Mouse (Mus musculus) MEL (cell line): ENCODE data around the gene Sri. TPM values are rescaled to one million over a fixed set of nuclear protein-coding genes. Genes with fewer than 3 reads are reported as not detected.

Experiments used
- DNase-seq: peaks from one replicate; pipeline ENCODE4 v3.0.0; 2011; ENCODE audit warnings: low read depth, low spot score
- H3K27ac ChIP-seq: 2 replicates; pipeline ENCODE4 v1.5.1; 2012; ENCODE audit warnings: low read depth, mild to moderate bottlenecking, control low read depth, low read length, moderate library complexity; ENCODE audit not compliant: control insufficient read depth
- H3K27me3 ChIP-seq, 2 experiments: fragments of 150-350 bp in 1 of 2; sonication (generic) in 1 of 2; 2 replicates each; pipeline ENCODE4 v1.6.1; 2012; ENCODE audit warnings: low read length in 2 of 2, mild to moderate bottlenecking in 2 of 2, improper control_type of control experiment in 1 of 2, moderate library complexity in 1 of 2; ENCODE audit not compliant: insufficient read depth in 2 of 2, control insufficient read depth in 1 of 2
- H3K36me3 ChIP-seq, 2 experiments: 2 replicates each; pipeline ENCODE4 v1.6.1; 2012 to 2014; ENCODE audit warnings: low read length in 2 of 2, improper control_type of control experiment in 1 of 2, inconsistent platforms in 1 of 2, mild to moderate bottlenecking in 1 of 2; ENCODE audit not compliant: insufficient read depth in 2 of 2, control insufficient read depth in 1 of 2
- H3K4me1 ChIP-seq, 2 experiments: fragments of 150-350 bp in 1 of 2; sonication (generic) in 1 of 2; 2 replicates each; pipeline ENCODE4 v1.6.1; 2012; ENCODE audit warnings: low read length in 2 of 2, improper control_type of control experiment in 1 of 2, mild to moderate bottlenecking in 1 of 2; ENCODE audit not compliant: insufficient read depth in 2 of 2, control insufficient read depth in 1 of 2
- H3K4me3 ChIP-seq, 2 experiments: fragments of 150-350 bp in 1 of 2; sonication (generic) in 1 of 2; 2 replicates each; pipeline ENCODE4 v1.5.1; 2012; ENCODE audit warnings: low read depth in 2 of 2, low read length in 2 of 2, mild to moderate bottlenecking in 2 of 2, moderate library complexity in 2 of 2, control low read depth in 1 of 2, improper control_type of control experiment in 1 of 2; ENCODE audit not compliant: control insufficient read depth in 1 of 2, insufficient read depth in 1 of 2
- H3K79me2 ChIP-seq: 2 replicates; pipeline ENCODE4 v1.6.1; 2012; ENCODE audit warnings: mild to moderate bottlenecking, low read length, moderate library complexity; ENCODE audit not compliant: control insufficient read depth, poor library complexity, insufficient read depth
- H3K9ac ChIP-seq: 2 replicates; pipeline ENCODE4 v1.6.1; 2012; ENCODE audit warnings: low read depth, mild to moderate bottlenecking, control low read depth, low read length, moderate library complexity; ENCODE audit not compliant: control insufficient read depth, poor library complexity, severe bottlenecking
- H3K9me3 ChIP-seq: fragments of 150-350 bp; sonication (generic); replicated peaks from 2 replicates; pipeline ENCODE4 v1.6.1; 2012; ENCODE audit warnings: mild to moderate bottlenecking, low read length, improper control_type of control experiment, moderate library complexity; ENCODE audit not compliant: insufficient read depth
- CHD1 ChIP-seq: IDR thresholded peaks from 2 replicates; pipeline ENCODE4 v1.6.1; 2012; ENCODE audit warnings: low read depth, mild to moderate bottlenecking, inconsistent platforms, low read length, improper control_type of control experiment
- CHD2 ChIP-seq: IDR thresholded peaks from 2 replicates; pipeline ENCODE4 v1.6.1; 2011; ENCODE audit warnings: low read length, improper control_type of control experiment
- HCFC1 ChIP-seq: IDR thresholded peaks from 2 replicates; pipeline ENCODE4 v1.6.1; 2012; ENCODE audit warnings: low read depth, mild to moderate bottlenecking, inconsistent platforms, low read length, improper control_type of control experiment, moderate library complexity
- JUND ChIP-seq: IDR thresholded peaks from 2 replicates; pipeline ENCODE4 v1.6.1; 2011; ENCODE audit warnings: low read depth, mild to moderate bottlenecking, improper control_type of control experiment, low read length
- MAFK ChIP-seq: IDR thresholded peaks from 2 replicates; pipeline ENCODE4 v1.6.1; 2011; ENCODE audit warnings: low read depth, mild to moderate bottlenecking, low read length, improper control_type of control experiment, borderline replicate concordance
- MAX ChIP-seq: IDR thresholded peaks from 2 replicates; pipeline ENCODE4 v1.6.1; 2011; ENCODE audit warnings: low read length, improper control_type of control experiment
- MAZ ChIP-seq: IDR thresholded peaks from 2 replicates; pipeline ENCODE4 v1.6.1; 2012; ENCODE audit warnings: low read depth, mild to moderate bottlenecking, inconsistent platforms, low read length, improper control_type of control experiment
- NELFE ChIP-seq: IDR thresholded peaks from 2 replicates; pipeline ENCODE4 v1.6.1; 2011; ENCODE audit warnings: low read depth, low read length, improper control_type of control experiment
- NRF1 ChIP-seq: IDR thresholded peaks from 2 replicates; pipeline ENCODE4 v1.6.1; 2014; ENCODE audit warnings: low read depth, mild to moderate bottlenecking, inconsistent platforms, low read length, improper control_type of control experiment, moderate library complexity; ENCODE audit not compliant: poor library complexity, insufficient read depth, severe bottlenecking
- POLR2AphosphoS5 ChIP-seq: IDR thresholded peaks from 2 replicates; pipeline ENCODE4 v1.6.1; 2012; ENCODE audit warnings: low read depth, borderline replicate concordance, mild to moderate bottlenecking, inconsistent platforms, low read length, moderate library complexity, mixed read lengths
- RCOR1 ChIP-seq: IDR thresholded peaks from 2 replicates; pipeline ENCODE4 v1.6.1; 2012; ENCODE audit warnings: low read depth, mild to moderate bottlenecking, inconsistent platforms, low read length, improper control_type of control experiment
- SIN3A ChIP-seq: IDR thresholded peaks from 2 replicates; pipeline ENCODE4 v1.6.1; 2012; ENCODE audit warnings: low read length, improper control_type of control experiment, inconsistent platforms
- SMC3 ChIP-seq: IDR thresholded peaks from 2 replicates; pipeline ENCODE4 v1.6.1; 2011; ENCODE audit warnings: low read depth, low read length, improper control_type of control experiment
- TAL1 ChIP-seq: IDR thresholded peaks from 2 replicates; pipeline ENCODE4 v1.6.1; 2012; ENCODE audit warnings: mild to moderate bottlenecking, inconsistent platforms, low read length, moderate library complexity, mixed read lengths
- TBP ChIP-seq: IDR thresholded peaks from 2 replicates; pipeline ENCODE4 v1.8.0; 2011; ENCODE audit warnings: low read depth, low read length, improper control_type of control experiment
- TCF12 ChIP-seq: IDR thresholded peaks from 2 replicates; pipeline ENCODE4 v1.6.1; 2014; ENCODE audit warnings: low read depth, mild to moderate bottlenecking, inconsistent platforms, low read length, improper control_type of control experiment, moderate library complexity
- UBTF ChIP-seq: IDR thresholded peaks from 2 replicates; pipeline ENCODE4 v1.6.1; 2012; ENCODE audit warnings: low read depth, mild to moderate bottlenecking, inconsistent platforms, low read length, improper control_type of control experiment, moderate library complexity, borderline replicate concordance; ENCODE audit not compliant: insufficient read depth
- USF1 ChIP-seq: IDR thresholded peaks from 2 replicates; pipeline ENCODE4 v1.6.1; 2014; ENCODE audit warnings: low read depth, mild to moderate bottlenecking, inconsistent platforms, low read length, improper control_type of control experiment, moderate library complexity
- ZC3H11A ChIP-seq: IDR thresholded peaks from 2 replicates; pipeline ENCODE4 v1.6.1; 2012; ENCODE audit warnings: low read depth, mild to moderate bottlenecking, inconsistent platforms, low read length, improper control_type of control experiment
- ZMIZ1 ChIP-seq: IDR thresholded peaks from 2 replicates; pipeline ENCODE4 v1.6.1; 2012; ENCODE audit warnings: low read depth, mild to moderate bottlenecking, inconsistent platforms, low read length, improper control_type of control experiment, moderate library complexity
- ZNF384 ChIP-seq: IDR thresholded peaks from 2 replicates; pipeline ENCODE4 v1.6.1; 2012; ENCODE audit warnings: low read depth, mild to moderate bottlenecking, inconsistent platforms, low read length, improper control_type of control experiment
- polyA plus RNA-seq, 2 experiments: library from polyadenylated mRNA; stranded (reverse) in 1 of 2; unstranded in 1 of 2; fragments of >175 nt in 1 of 2; fragments of >200 nt in 1 of 2; gene quantifications; 2 replicates each; pipeline versions ENCODE4 v1.2.1 to v1.2.4; 2012; ENCODE audit warnings: low replicate concordance in 2 of 2, low read depth in 1 of 2; ENCODE audit not compliant: insufficient read length in 2 of 2, insufficient read depth in 1 of 2, missing spikeins in 1 of 2
- total RNA-seq: library from RNA; depleted of rRNA; stranded (reverse); fragments of 300-350 nt; gene quantifications from 2 replicates; pipeline ENCODE4 v1.2.3, GENCODE M21; 2012

The Sri gene
- total and polyA plus RNA-seq, 3 experiments: 115 to 124 TPM; not detected in 1

GRCm38 (mm10) chr5:8082800-8083509 lies 37.1 kb downstream of the Sri start:
- no peaks in the 10 kb centered on the region for H3K4me1 ChIP-seq
- no peaks in the 10 kb centered on the region for H3K27me3 ChIP-seq
- H3K9ac ChIP-seq: no peak overlapping the region
- no peak for DNase-seq
- no peak for TF ChIP-seq MAX
- TF ChIP-seq SMC3: no peak
- TF ChIP-seq NELFE: no peak
- no peak for TF ChIP-seq UBTF
- no peak for TF ChIP-seq RCOR1
- TF ChIP-seq POLR2AphosphoS5: no peak
- no peaks in the 10 kb centered on the region for H3K9me3 ChIP-seq
- H3K79me2 ChIP-seq: no peaks in the 10 kb centered on the region
- H3K4me3 ChIP-seq: no peak overlapping the region
- no peaks in the 10 kb centered on the region for H3K36me3 ChIP-seq
- H3K27ac ChIP-seq: no peak overlapping the region

- Histone ChIP-seq H3K9me3 (no peaks in the 10 kb centered on the region), H3K36me3 (no peaks in the 10 kb centered on the region)
- TF ChIP-seq CHD1 (no peak), RCOR1 (no peak), ZMIZ1 (no peak), TCF12 (no peak), MAX (no peak), HCFC1 (no peak), MAZ (no peak), JUND (no peak), NRF1 (no peak), SIN3A (no peak), CHD2 (no peak), MAFK (no peak), TBP (no peak), TAL1 (no peak), ZNF384 (no peak), USF1 (no peak), ZC3H11A (no peak), POLR2AphosphoS5 (no peak)
- TF ChIP-seq, all 39 proteins: peak for 0
- Histone ChIP-seq H3K4me3 (no peak overlapping the region), H3K27ac (no peak overlapping the region), H3K4me1 (no peaks in the 10 kb centered on the region), H3K9ac (no peak overlapping the region), H3K79me2 (no peaks in the 10 kb centered on the region), H3K27me3 (no peaks in the 10 kb centered on the region)
- DNase-seq: no peak
These were observed 39.8 kb downstream of the Sri start for GRCm38 (mm10) chr5:8085661-8086060.
